Mouse (Mus musculus): ENCODE data around the gene Dgkz. TPM values are rescaled to one million over a fixed set of nuclear protein-coding genes. Genes with fewer than 3 reads are reported as not detected.

The Dgkz gene
- polyA plus RNA-seq, 1 experiment: 47.1 TPM

DNA sequence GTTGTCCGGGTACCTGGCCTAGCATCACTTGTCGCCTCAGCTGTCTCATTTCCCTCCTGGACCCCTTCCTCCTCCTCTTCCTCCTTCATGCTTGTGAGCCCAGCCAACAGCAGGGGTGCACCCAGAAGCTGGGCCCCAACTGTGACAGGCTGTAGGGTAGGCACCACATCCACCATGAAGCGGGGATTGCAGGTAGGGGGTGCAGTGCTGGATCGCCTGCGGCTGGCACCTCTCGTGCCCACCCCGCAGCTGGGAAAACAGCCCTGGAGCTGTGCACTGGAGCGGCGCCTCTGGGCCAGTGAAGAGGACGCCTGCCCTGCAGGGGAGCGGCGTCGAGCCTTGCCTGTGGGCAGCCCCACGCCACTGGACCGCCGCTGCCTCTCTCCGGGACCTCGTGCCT lies 30.2 kb downstream of the Dgkz start, which contains the start of gene Gm9821:
Gene Gm9821, plus strand, starts transcription at position 221 of the 400 bp plus-strand sequence.
- no peak within 1 kb of the TSS for H3ac ChIP-seq (ENCODE audit: control insufficient read depth, insufficient read length, low read depth)
- peaks cover 56% of the 10 kb centered on the region for H3K79me2 ChIP-seq (ENCODE audit: control insufficient read depth, insufficient read depth)
- H3K79me3 ChIP-seq (ENCODE audit: low read depth): peaks cover 13% of the 10 kb centered on the region
- TF ChIP-seq MYOG (IDR thresholded peaks at IDR 0.05; ENCODE audit: control insufficient read depth, extremely low read depth, insufficient read length): no peak
- no peak for TF ChIP-seq FOSL1 (IDR thresholded peaks at IDR 0.05; ENCODE audit: insufficient read depth, low read length, poor library complexity, severe bottlenecking)
- no peak for TF ChIP-seq USF1 (IDR thresholded peaks at IDR 0.05; ENCODE audit: low read depth)
- TF ChIP-seq MYOD1 (IDR thresholded peaks at IDR 0.05; ENCODE audit: control insufficient read depth, insufficient read length, low read depth): no peak
- TF ChIP-seq MAX (IDR thresholded peaks at IDR 0.05): no peak
- no peak for TF ChIP-seq CTCF (IDR thresholded peaks at IDR 0.05; ENCODE audit: control insufficient read depth, insufficient read depth, insufficient read length)
- no peak for TF ChIP-seq CEBPB (IDR thresholded peaks at IDR 0.05; ENCODE audit: low read depth)
- H3K4me3 ChIP-seq (ENCODE audit: insufficient read depth, poor library complexity, severe bottlenecking): no peak within 1 kb of the TSS
- H3K36me3 ChIP-seq (ENCODE audit: control insufficient read depth, insufficient read depth): peaks cover 9% of the 10 kb centered on the region
- H3K27me3 ChIP-seq (ENCODE audit: control insufficient read depth, insufficient read depth, insufficient read length): no peaks in the 10 kb centered on the region

DNA sequence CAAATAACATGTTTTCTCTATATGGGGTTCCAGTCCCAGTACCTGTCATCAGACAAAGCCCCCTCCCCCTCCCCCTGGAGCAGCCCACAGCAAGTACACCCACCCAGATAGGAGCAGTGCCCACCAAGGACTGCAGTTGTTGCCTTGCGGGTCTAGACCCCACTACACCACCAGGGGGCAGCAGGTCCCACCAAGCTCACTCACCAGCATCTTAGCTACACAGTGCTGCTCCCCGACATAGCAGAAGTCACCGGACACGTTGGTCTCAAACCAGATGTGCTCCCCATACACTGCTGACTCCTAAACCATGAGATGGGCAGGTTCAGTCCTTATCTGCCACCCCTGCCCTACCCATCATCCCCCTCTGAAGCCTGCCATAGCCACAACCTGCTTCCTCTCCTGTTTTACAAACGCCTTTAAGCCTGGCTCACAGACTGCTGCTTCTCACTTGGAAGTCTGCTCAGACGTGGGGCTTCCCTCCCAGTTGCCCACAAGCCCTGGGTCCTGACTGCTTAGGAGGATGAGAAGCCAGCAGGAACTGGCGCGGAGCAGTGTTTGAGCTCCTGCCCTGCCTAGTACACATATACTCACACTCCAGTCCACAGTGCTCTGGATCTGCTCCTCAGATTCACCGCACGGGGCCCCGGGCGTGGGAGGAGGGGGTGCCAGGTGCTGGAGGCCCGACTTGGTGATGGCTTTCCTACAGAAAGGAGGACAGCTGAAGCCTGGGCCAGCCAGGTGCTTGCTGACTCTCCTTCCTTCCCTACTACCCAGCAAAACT lies 31.3 kb downstream of the Dgkz start:
- Histone ChIP-seq H3K27me3 (ENCODE audit: control insufficient read depth, insufficient read depth, insufficient read length) (no peaks in the 10 kb centered on the region), H3K79me3 (ENCODE audit: low read depth) (peaks cover 7% of the 10 kb centered on the region), H3K36me3 (ENCODE audit: control insufficient read depth, insufficient read depth) (peaks cover 9% of the 10 kb centered on the region), H3ac (ENCODE audit: control insufficient read depth, insufficient read length, low read depth) (no peak overlapping the region), H3K79me2 (ENCODE audit: control insufficient read depth, insufficient read depth) (peaks cover 45% of the 10 kb centered on the region), H3K4me3 (ENCODE audit: insufficient read depth, poor library complexity, severe bottlenecking) (no peak overlapping the region)
- TF ChIP-seq CTCF (IDR thresholded peaks at IDR 0.05; ENCODE audit: control insufficient read depth, insufficient read depth, insufficient read length): peak; percentile 96
- TF ChIP-seq MAX (IDR thresholded peaks at IDR 0.05): no peak

DNA sequence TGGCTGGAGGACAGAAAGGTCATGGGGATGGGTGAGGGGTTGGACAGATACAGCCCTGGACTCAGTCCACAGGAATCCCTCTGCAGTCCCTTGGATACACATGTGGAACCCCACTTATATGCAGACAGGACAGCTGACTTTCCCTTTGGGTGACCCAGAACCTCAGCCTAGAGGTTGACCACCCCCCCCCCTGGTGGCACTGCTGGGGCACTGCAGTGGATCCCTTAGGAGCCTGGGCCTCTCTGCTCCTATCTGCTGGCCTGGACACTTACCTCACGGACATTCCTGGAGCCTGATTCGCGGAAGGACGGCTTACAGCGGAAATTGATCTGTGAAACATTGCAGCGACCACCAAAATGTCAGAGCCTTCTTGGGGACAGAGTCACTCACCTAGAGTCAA lies 33.3 kb downstream of the Dgkz start:
- Histone ChIP-seq H3ac (ENCODE audit: control insufficient read depth, insufficient read length, low read depth) (no peak overlapping the region), H3K27me3 (ENCODE audit: control insufficient read depth, insufficient read depth, insufficient read length) (no peaks in the 10 kb centered on the region), H3K4me3 (ENCODE audit: insufficient read depth, poor library complexity, severe bottlenecking) (no peak overlapping the region), H3K79me3 (ENCODE audit: low read depth) (peaks cover 3% of the 10 kb centered on the region), H3K36me3 (ENCODE audit: control insufficient read depth, insufficient read depth) (peaks cover 20% of the 10 kb centered on the region), H3K79me2 (ENCODE audit: control insufficient read depth, insufficient read depth) (peaks cover 30% of the 10 kb centered on the region)
- TF ChIP-seq USF1 (IDR thresholded peaks at IDR 0.05; ENCODE audit: low read depth) (no peak), MYOD1 (IDR thresholded peaks at IDR 0.05; ENCODE audit: control insufficient read depth, insufficient read length, low read depth) (no peak), MYOG (IDR thresholded peaks at IDR 0.05; ENCODE audit: control insufficient read depth, extremely low read depth, insufficient read length) (no peak), CEBPB (IDR thresholded peaks at IDR 0.05; ENCODE audit: low read depth) (no peak), FOSL1 (IDR thresholded peaks at IDR 0.05; ENCODE audit: insufficient read depth, low read length, poor library complexity, severe bottlenecking) (no peak), MAX (IDR thresholded peaks at IDR 0.05) (no peak), CTCF (IDR thresholded peaks at IDR 0.05; ENCODE audit: control insufficient read depth, insufficient read depth, insufficient read length) (no peak)

DNA sequence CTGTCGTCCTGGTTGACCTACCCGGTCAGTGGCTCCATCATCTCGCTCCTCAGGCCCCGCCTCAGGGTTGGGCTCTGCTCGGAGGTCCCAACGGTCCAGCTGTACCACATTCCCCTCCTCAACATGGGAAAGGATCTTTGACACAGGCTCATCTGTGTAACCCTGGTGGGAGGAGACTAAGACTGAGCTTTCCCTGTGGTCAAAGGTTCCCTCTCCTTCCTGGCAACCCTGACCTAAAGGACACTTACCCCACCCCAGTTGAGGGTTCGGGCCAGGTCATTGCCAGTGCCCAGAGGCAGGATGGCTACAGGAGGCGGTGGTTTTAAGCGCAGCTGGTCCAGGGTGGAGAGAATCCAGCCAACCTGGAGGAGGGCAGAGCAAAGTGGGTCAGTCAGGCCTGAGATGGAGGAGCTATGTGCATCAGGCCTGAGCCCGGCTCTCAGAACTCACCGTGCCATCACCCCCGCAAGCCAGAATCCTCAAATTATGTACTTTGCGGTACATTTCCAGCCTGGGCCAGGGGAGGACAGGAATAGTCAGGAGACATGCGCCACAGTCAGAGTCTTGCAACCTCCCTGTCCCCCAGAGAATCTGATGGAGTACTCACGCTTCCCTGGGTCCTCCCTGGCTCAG lies 36.2 kb downstream of the Dgkz start:
- Histone ChIP-seq H3K79me3 (ENCODE audit: low read depth) (no peaks in the 10 kb centered on the region), H3K79me2 (ENCODE audit: control insufficient read depth, insufficient read depth) (peaks cover 6% of the 10 kb centered on the region), H3ac (ENCODE audit: control insufficient read depth, insufficient read length, low read depth) (no peak overlapping the region), H3K4me3 (ENCODE audit: insufficient read depth, poor library complexity, severe bottlenecking) (no peak overlapping the region), H3K27me3 (ENCODE audit: control insufficient read depth, insufficient read depth, insufficient read length) (no peaks in the 10 kb centered on the region), H3K36me3 (ENCODE audit: control insufficient read depth, insufficient read depth) (peaks cover 40% of the 10 kb centered on the region)
- TF ChIP-seq MAX (IDR thresholded peaks at IDR 0.05): no peak
- no peak for TF ChIP-seq FOSL1 (IDR thresholded peaks at IDR 0.05; ENCODE audit: insufficient read depth, low read length, poor library complexity, severe bottlenecking)
- TF ChIP-seq CTCF (IDR thresholded peaks at IDR 0.05; ENCODE audit: control insufficient read depth, insufficient read depth, insufficient read length): no peak
- TF ChIP-seq CEBPB (IDR thresholded peaks at IDR 0.05; ENCODE audit: low read depth): no peak
- no peak for TF ChIP-seq MYOG (IDR thresholded peaks at IDR 0.05; ENCODE audit: control insufficient read depth, extremely low read depth, insufficient read length)
- TF ChIP-seq USF1 (IDR thresholded peaks at IDR 0.05; ENCODE audit: low read depth): no peak
- no peak for TF ChIP-seq MYOD1 (IDR thresholded peaks at IDR 0.05; ENCODE audit: control insufficient read depth, insufficient read length, low read depth)

DNA sequence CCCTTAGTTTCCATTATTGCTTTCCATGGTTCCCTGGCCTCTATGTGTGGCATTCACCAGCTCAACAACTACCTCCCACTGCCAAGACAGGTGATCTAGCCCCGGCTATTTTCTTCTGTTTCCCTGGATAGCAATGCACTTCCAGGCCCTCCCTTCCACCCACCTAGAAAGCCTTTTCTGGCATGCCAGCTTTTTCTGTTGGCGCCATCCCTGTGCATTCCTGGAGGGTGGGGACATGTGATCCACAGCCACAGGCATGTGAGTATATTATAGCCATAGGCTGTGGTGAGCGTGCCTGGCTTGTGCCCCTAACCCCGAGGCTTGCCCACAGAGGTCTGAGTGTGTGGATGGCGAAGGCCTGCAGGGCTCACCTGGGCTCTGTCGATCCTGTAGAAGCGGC lies 39.5 kb downstream of the Dgkz start:
- no peak overlapping the region for H3ac ChIP-seq (ENCODE audit: control insufficient read depth, insufficient read length, low read depth)
- H3K36me3 ChIP-seq (ENCODE audit: control insufficient read depth, insufficient read depth): peaks cover 49% of the 10 kb centered on the region
- TF ChIP-seq FOSL1 (IDR thresholded peaks at IDR 0.05; ENCODE audit: insufficient read depth, low read length, poor library complexity, severe bottlenecking): no peak
- no peak for TF ChIP-seq MYOD1 (IDR thresholded peaks at IDR 0.05; ENCODE audit: control insufficient read depth, insufficient read length, low read depth)
- no peak for TF ChIP-seq MAX (IDR thresholded peaks at IDR 0.05)
- TF ChIP-seq MYOG (IDR thresholded peaks at IDR 0.05; ENCODE audit: control insufficient read depth, extremely low read depth, insufficient read length): no peak

More for the DNA sequence above, 39.5 kb downstream of the Dgkz start:
- no peaks in the 10 kb centered on the region for H3K79me3 ChIP-seq (ENCODE audit: low read depth)
- H3K4me3 ChIP-seq (ENCODE audit: insufficient read depth, poor library complexity, severe bottlenecking): no peak overlapping the region
- no peaks in the 10 kb centered on the region for H3K79me2 ChIP-seq (ENCODE audit: control insufficient read depth, insufficient read depth)
- no peaks in the 10 kb centered on the region for H3K27me3 ChIP-seq (ENCODE audit: control insufficient read depth, insufficient read depth, insufficient read length)

All from C2C12 (cell line).